In the genomic region with DNA sequence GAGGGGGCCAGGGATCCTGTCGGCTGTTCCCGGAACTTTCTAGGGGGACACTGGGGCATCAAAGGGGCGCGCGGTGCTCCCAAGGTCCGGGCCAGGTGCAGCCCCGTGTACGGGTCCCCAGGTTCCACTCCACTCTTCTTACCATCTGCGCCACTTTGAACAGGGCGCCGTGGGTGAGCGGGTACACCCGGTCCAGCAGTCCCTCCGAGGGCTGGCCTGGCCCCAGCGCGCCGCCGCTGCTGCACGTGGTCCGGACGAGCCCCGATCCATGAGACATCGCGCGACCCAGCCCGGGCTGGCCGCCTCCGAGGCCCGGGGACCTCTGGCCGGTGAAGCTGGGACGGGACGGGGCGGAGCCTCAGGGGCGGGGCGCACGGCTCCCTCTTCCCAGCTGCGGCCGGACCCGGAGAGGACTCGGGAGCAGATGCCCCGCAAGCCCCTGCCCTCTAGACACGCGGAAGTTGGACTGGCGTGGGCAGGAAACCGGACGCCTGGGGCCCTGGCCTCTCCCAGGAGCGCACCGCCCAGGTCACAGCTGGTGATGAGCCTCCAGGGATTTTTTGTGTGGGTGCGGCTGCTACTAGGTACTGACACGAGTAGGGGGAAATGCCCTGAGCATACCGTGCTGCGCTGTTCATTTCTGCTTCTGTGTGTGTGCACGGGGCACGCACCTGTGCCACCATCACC, we compare ENCODE assay signal across 8 mouse cellular contexts. TPM values are rescaled to one million over a fixed set of nuclear protein-coding genes. Genes with fewer than 3 reads are reported as not detected.
DNase-seq lines count a peak whose midpoint lies in the region; ATAC-seq and TF ChIP-seq lines count a peak whose summit lies in the region.

A gene (minus strand): TSS at position 331 of the 687 bp plus-strand sequence.

- peak; percentile 85 for TF ChIP-seq POLR2A in embryonic fibroblast, embryonic 13.5 days (IDR thresholded peaks at IDR 0.05; ENCODE audit: low read depth, low read length)

- H3K4me2 ChIP-seq in heart, embryonic 14.5 days (ENCODE audit: low read length): peak within 1 kb of the TSS; percentile 93
- peak within 1 kb of the TSS; percentile 83 for H3K4me2 ChIP-seq in kidney, postnatal 0 days (ENCODE audit: low read length)

- peak within 1 kb of the TSS; percentile 94 for H3K9ac ChIP-seq in heart, embryonic 14.5 days (ENCODE audit: low read length)
- peak within 1 kb of the TSS; percentile 76 for H3K9ac ChIP-seq in kidney, postnatal 0 days (ENCODE audit: low read depth, low read length)

- ATAC-seq in heart, embryonic 14.5 days (ENCODE audit: insufficient number of reproducible peaks, insufficient read depth, low FRiP score, low read depth): peak; percentile 80
- peak; percentile 89 for ATAC-seq in kidney, postnatal 0 days (replicated peaks; ENCODE audit: low FRiP score, low read depth)

- peaks cover 6% of the 10 kb centered on the region for H3K4me1 ChIP-seq in embryonic fibroblast, embryonic 13.5 days (ENCODE audit: control insufficient read depth, insufficient read depth, low read length)
- H3K4me1 ChIP-seq in heart, embryonic 14.5 days (ENCODE audit: control insufficient read depth in 2 of 2, insufficient read depth in 2 of 2, low read length in 2 of 2): peaks cover 17 to 22% of the 10 kb centered on the region in 2 experiments
- H3K4me1 ChIP-seq in kidney, postnatal 0 days (replicated peaks; ENCODE audit: insufficient read depth, low read length): peaks cover 6% of the 10 kb centered on the region; the same call in 1 of the 2 replicates

- H3K9me3 ChIP-seq in heart, embryonic 14.5 days (ENCODE audit: control insufficient read depth, low read length): no peaks in the 10 kb centered on the region
- H3K9me3 ChIP-seq in kidney, postnatal 0 days (replicated peaks; ENCODE audit: low read length): no peaks in the 10 kb centered on the region

- WGBS in heart, embryonic 14.5 days: under 1% methylated on average over 44 of the region's 54 CpGs
- WGBS in kidney, postnatal 0 days: under 1% methylated on average over 51 of the region's 54 CpGs

- no peaks in the 10 kb centered on the region for H3K36me3 ChIP-seq in heart, embryonic 14.5 days (ENCODE audit: control insufficient read depth, insufficient read depth, low read length)
- H3K36me3 ChIP-seq in kidney, postnatal 0 days (ENCODE audit: insufficient read depth, low read length): no peaks in the 10 kb centered on the region

- DNase-seq in CD4-positive helper T cell, adult 2 months (ENCODE audit: low read depth, low spot score): peak; percentile 74
- peak; percentile 86 to 94 for DNase-seq in adrenal gland, adult (ENCODE audit: inconsistent age in 2 of 2, low spot score in 1 of 2)
- DNase-seq in kidney, postnatal 0 days (ENCODE audit: low spot score): peak; percentile 88
- DNase-seq in lung, postnatal 4 days: peak; percentile 85 to 89
- DNase-seq in retina, postnatal 1 day: peak; percentile 83
- peak; percentile 47 for DNase-seq in urinary bladder, postnatal 10 days (ENCODE audit: low spot score)

- H3K4me3 ChIP-seq in embryonic fibroblast, embryonic 13.5 days (ENCODE audit: insufficient read depth, low read length): peak within 1 kb of the TSS; percentile 80
- peak within 1 kb of the TSS; percentile 68 to 77 for H3K4me3 ChIP-seq in heart, embryonic 14.5 days (ENCODE audit: control insufficient read depth in 1 of 2, insufficient read depth in 1 of 2, low read depth in 1 of 2, low read length in 2 of 2)
- H3K4me3 ChIP-seq in kidney, postnatal 0 days (replicated peaks; ENCODE audit: low read depth, low read length): peak within 1 kb of the TSS; percentile 53

- H3K27me3 ChIP-seq in heart, embryonic 14.5 days (ENCODE audit: control insufficient read depth, insufficient read depth, low read length): no peaks in the 10 kb centered on the region
- H3K27me3 ChIP-seq in kidney, postnatal 0 days (ENCODE audit: insufficient read depth, low read length): no peaks in the 10 kb centered on the region

- no peak for TF ChIP-seq CTCF in embryonic fibroblast, embryonic 13.5 days (IDR thresholded peaks at IDR 0.05; ENCODE audit: borderline replicate concordance, insufficient read depth, low read length)
- no peak for TF ChIP-seq CTCF in kidney, postnatal 0 days (IDR thresholded peaks at IDR 0.05; ENCODE audit: low read depth)

- H3K27ac ChIP-seq in embryonic fibroblast, embryonic 13.5 days (ENCODE audit: insufficient read depth, low read length): peak within 1 kb of the TSS; percentile 74
- peak within 1 kb of the TSS; percentile 90 to 92 for H3K27ac ChIP-seq in heart, embryonic 14.5 days (replicated peaks in 1 of 2; ENCODE audit: control insufficient read depth in 1 of 2, insufficient read depth in 1 of 2, low read depth in 2 of 2, low read length in 2 of 2)
- H3K27ac ChIP-seq in kidney, postnatal 0 days: peak within 1 kb of the TSS; percentile 89

RNA-seq across cellular contexts. Expression of the gene that starts here (rescaled TPM):
- polyA plus RNA-seq in embryonic fibroblast, embryonic 13.5 days (2011; ENCODE audit: insufficient read length, low read depth, missing spikeins): 95.8 and 105 TPM in 2 replicates
- 85.2 and 122 TPM in 2 replicates for polyA plus RNA-seq in heart, embryonic 14.5 days (2014; fragmentation: Nextera tagmentation; extraction: Ambion mirVana)
- 95.4 and 102 TPM in 2 replicates for polyA plus RNA-seq in kidney, postnatal 0 days (2015; fragmentation: Nextera tagmentation; extraction: Ambion mirVana)

Comparison
In these comparisons a context has a peak if more than half of its experiments do, and no peak if none do; other contexts are left out.
1. Peak in every context shown above with its lines: DNase-seq, ATAC-seq, H3K4me3 ChIP-seq and H3K27ac ChIP-seq.